Mouse (Mus musculus): ENCODE measurements around the gene Elovl7.
A peak's percentile ranks its signal among the peaks of the same experiment; 100 is the strongest.

Elovl7 gene

GRCm38 (mm10) chr13:108245086-108245697 is 31.0 kb downstream of the Elovl7 start:
- no peak for DNase-seq

GRCm38 (mm10) chr13:108251106-108251505 is 36.9 kb downstream of the Elovl7 start:
- DNase-seq, result no peak

GRCm38 (mm10) chr13:108253977-108254376 is 39.8 kb downstream of the Elovl7 start:
- no peak for DNase-seq

- no peak for DNase-seq
These were observed 48.8 kb downstream of the Elovl7 start for GRCm38 (mm10) chr13:108263042-108263441.

- no peak for DNase-seq
These were observed 51.2 kb downstream of the Elovl7 start for GRCm38 (mm10) chr13:108265394-108265793.

GRCm38 (mm10) chr13:108267841-108268634 is 53.8 kb downstream of the Elovl7 start:
- no peak for DNase-seq

GRCm38 (mm10) chr13:108271458-108272148 is 57.4 kb downstream of the Elovl7 start:
- no peak for DNase-seq

GRCm38 (mm10) chr13:108272332-108272731 is 58.1 kb downstream of the Elovl7 start:
- DNase-seq, result no peak

- DNase-seq, result no peak
These were observed 58.8 kb downstream of the Elovl7 start for GRCm38 (mm10) chr13:108273034-108273433.

- no peak for DNase-seq
These were observed 59.3 kb downstream of the Elovl7 start for GRCm38 (mm10) chr13:108273456-108273855.

GRCm38 (mm10) chr13:108276561-108276960 is 62.4 kb downstream of the Elovl7 start:
- no peak for DNase-seq

GRCm38 (mm10) chr13:108277320-108277719 is 63.1 kb downstream of the Elovl7 start:
- DNase-seq, result no peak

- DNase-seq, result no peak
These were observed 64.4 kb downstream of the Elovl7 start for GRCm38 (mm10) chr13:108278592-108278991.

GRCm38 (mm10) chr13:108284312-108284711 is 70.1 kb downstream of the Elovl7 start:
- DNase-seq, result no peak

- DNase-seq, result no peak
These were observed 73.7 kb downstream of the Elovl7 start for GRCm38 (mm10) chr13:108287953-108288352.

GRCm38 (mm10) chr13:108289436-108289835 is 75.2 kb downstream of the Elovl7 start:
- DNase-seq, result no peak

- DNase-seq, result no peak
These were observed 76.1 kb downstream of the Elovl7 start for GRCm38 (mm10) chr13:108290314-108290713.

GRCm38 (mm10) chr13:108297350-108298093 is 83.3 kb downstream of the Elovl7 start:
- DNase-seq, result peak in 1 of 2 experiments; percentile 8

GRCm38 (mm10) chr13:108298241-108298640 is 84.0 kb downstream of the Elovl7 start:
- no peak for DNase-seq

GRCm38 (mm10) chr13:108300346-108300950 is 86.2 kb downstream of the Elovl7 start:
- no peak for DNase-seq

GRCm38 (mm10) chr13:108301411-108301810 is 87.2 kb downstream of the Elovl7 start:
- DNase-seq, result peak; percentile 5 to 13

GRCm38 (mm10) chr13:108302957-108303675 is 88.9 kb downstream of the Elovl7 start:
- no peak for DNase-seq
